8 mouse cellular contexts compared by ENCODE assay signal in genomic region chr12:26487874-26488616, GRCm38 (mm10). TPM values are rescaled to one million over a fixed set of nuclear protein-coding genes. Genes with fewer than 3 reads are reported as not detected.
A peak's percentile ranks its signal among the peaks of the same experiment; 100 is the strongest.
DNase-seq lines count a peak whose midpoint lies in the region; ATAC-seq and TF ChIP-seq lines count a peak whose summit lies in the region.

No protein-coding gene starts in this region.

- no peak for TF ChIP-seq POLR2A in thymus, adult 2 months (IDR thresholded peaks at IDR 0.05; ENCODE audit: control insufficient read depth, extremely low read depth, insufficient read depth, low read length, poor library complexity)

- no peaks in the 10 kb centered on the region for H3K36me3 ChIP-seq in forebrain, embryonic 10.5 days (replicated peaks)
- no peaks in the 10 kb centered on the region for H3K36me3 ChIP-seq in midbrain, embryonic 15.5 days (replicated peaks)
- no peaks in the 10 kb centered on the region for H3K36me3 ChIP-seq in thymus, adult 2 months (ENCODE audit: control insufficient read depth, insufficient read depth, low read length)

- 44% methylated on average over 14 of the region's 14 CpGs for WGBS in forebrain, embryonic 10.5 days
- 39% methylated on average over 14 of the region's 14 CpGs for WGBS in midbrain, embryonic 15.5 days
- WGBS in thymus, adult 2 months: 45% methylated on average over 14 of the region's 14 CpGs

- H3K9ac ChIP-seq in midbrain, embryonic 15.5 days: no peak overlapping the region

- no peak overlapping the region; the same call in 1 of the 2 replicates for H3K4me2 ChIP-seq in midbrain, embryonic 15.5 days

- peak; percentile 26 to 83 for DNase-seq in adrenal gland, adult (ENCODE audit: inconsistent age in 2 of 2, low spot score in 1 of 2)
- DNase-seq in adrenal gland, postnatal 4 days (ENCODE audit: low spot score in 2 of 2): no peak
- DNase-seq in Muller cell, postnatal 12 days (ENCODE audit: inconsistent ontology term): peak; percentile 80
- peak; percentile 44 for DNase-seq in forebrain, embryonic 10.5 days (ENCODE audit: extremely low spot score, low spot score)
- DNase-seq in kidney, adult 11 months: peak; percentile 40
- DNase-seq in left cerebral cortex, postnatal 4 days: peak; percentile 32
- no peak for DNase-seq in thymus, adult 2 months

- no peak for TF ChIP-seq CTCF in thymus, adult 2 months (IDR thresholded peaks at IDR 0.05; ENCODE audit: borderline replicate concordance, control insufficient read depth, extremely low read depth, insufficient read depth, low read length, poor library complexity)

- intact Hi-C loops in left cerebral cortex, postnatal 4 days (cut with DNase I): no loop called here

- H3K9me3 ChIP-seq in forebrain, embryonic 10.5 days: no peaks in the 10 kb centered on the region
- H3K9me3 ChIP-seq in midbrain, embryonic 15.5 days: no peaks in the 10 kb centered on the region

- H3K27ac ChIP-seq in forebrain, embryonic 10.5 days: peak overlapping the region; percentile 54; the same call in 1 of the 2 replicates
- H3K27ac ChIP-seq in midbrain, embryonic 15.5 days: no peak overlapping the region
- H3K27ac ChIP-seq in thymus, adult 2 months (ENCODE audit: control insufficient read depth, insufficient read depth, low read length): no peak overlapping the region

- H3K4me3 ChIP-seq in forebrain, embryonic 10.5 days: no peak overlapping the region
- H3K4me3 ChIP-seq in midbrain, embryonic 15.5 days: no peak overlapping the region
- no peak overlapping the region for H3K4me3 ChIP-seq in thymus, adult 2 months (ENCODE audit: control insufficient read depth, insufficient read depth, low read length)

- peak; percentile 58; the same call in 1 of the 2 replicates for ATAC-seq in midbrain, embryonic 15.5 days (replicated peaks)

- H3K4me1 ChIP-seq in forebrain, embryonic 10.5 days: peaks cover 17% of the 10 kb centered on the region
- H3K4me1 ChIP-seq in midbrain, embryonic 15.5 days: peaks cover 11% of the 10 kb centered on the region
- H3K4me1 ChIP-seq in thymus, adult 2 months (replicated peaks; ENCODE audit: control insufficient read depth, insufficient read depth, low read length): no peaks in the 10 kb centered on the region

- peaks cover 30% of the 10 kb centered on the region for H3K27me3 ChIP-seq in forebrain, embryonic 10.5 days (ENCODE audit: poor library complexity, severe bottlenecking)
- no peaks in the 10 kb centered on the region for H3K27me3 ChIP-seq in midbrain, embryonic 15.5 days (replicated peaks)
- H3K27me3 ChIP-seq in thymus, adult 2 months (ENCODE audit: control insufficient read depth, insufficient read depth, low read length): no peaks in the 10 kb centered on the region

RNA-seq across cellular contexts. Expression of gene Cmpk2, which starts 19.0 kb away (rescaled TPM):
- total RNA-seq in adrenal gland, postnatal 4 days (2021): 10 to 100 TPM; 39.7 to 40.4 TPM
- 4.2 and 4.4 TPM in 2 replicates for polyA plus RNA-seq in forebrain, embryonic 10.5 days (2016; fragmentation: Nextera tagmentation; extraction: Ambion mirVana)
- total RNA-seq in left cerebral cortex, postnatal 4 days (2021): 10 to 100 TPM; 16.8 to 18.1 TPM
- 15.6 TPM in 2 replicates for polyA plus RNA-seq in midbrain, embryonic 15.5 days (2015; fragmentation: Nextera tagmentation; extraction: Ambion mirVana)
- polyA plus RNA-seq in thymus, adult 2 months (2012; rRNA removed): 6.6 and 7.2 TPM in 2 replicates

RNA-seq across cellular contexts. Expression of gene Rsad2, which starts 31.8 kb away (rescaled TPM):
- 10 to 100 TPM; 16.1 to 19.5 TPM for total RNA-seq in adrenal gland, postnatal 4 days (2021)
- polyA plus RNA-seq in forebrain, embryonic 10.5 days (2016; fragmentation: Nextera tagmentation; extraction: Ambion mirVana): 0.12 and 0.14 TPM in 2 replicates
- under 1 TPM; 0.14 to 0.26 TPM for total RNA-seq in left cerebral cortex, postnatal 4 days (2021)
- polyA plus RNA-seq in midbrain, embryonic 15.5 days (2015; fragmentation: Nextera tagmentation; extraction: Ambion mirVana): 0.39 and 0.75 TPM in 2 replicates
- polyA plus RNA-seq in thymus, adult 2 months (2012; rRNA removed): 2.9 TPM in 2 replicates

Comparison
In these comparisons a context has a peak if more than half of its experiments do, and no peak if none do; other contexts are left out.
1. DNase-seq: peak in adrenal gland, adult (2 of 2), Muller cell, postnatal 12 days (single experiment), forebrain, embryonic 10.5 days (single experiment), kidney, adult 11 months (single experiment) and left cerebral cortex, postnatal 4 days (single experiment); none in adrenal gland, postnatal 4 days (0 of 2) and thymus, adult 2 months (single experiment).